Mouse (Mus musculus) embryonic facial prominence, embryonic 11.5 days (tissue): ENCODE data around the gene Gal3st2c. TPM values are rescaled to one million over a fixed set of nuclear protein-coding genes. Genes with fewer than 3 reads are reported as not detected.
A peak's percentile ranks its signal among the peaks of the same experiment; 100 is the strongest.

Experiments
- ATAC-seq: fragments of 200-750 bp; cut with Nextera tagmentation; replicated peaks from 2 replicates; pipeline ENCODE4 v1.8.0; 2017; ENCODE audit warnings: low read depth; ENCODE audit not compliant: insufficient number of reproducible peaks, low FRiP score, low TSS enrichment
- DNase-seq: peaks from one replicate; pipeline ENCODE4 v3.0.0-alpha.2; 2015; ENCODE audit warnings: low spot score
- H3K27ac ChIP-seq: fragments of 300-500 bp; sonication (generic); replicated peaks from 2 replicates; pipeline ENCODE4 v1.5.1; 2014; ENCODE audit warnings: mild to moderate bottlenecking, low read depth, low read length, control low read depth
- H3K27me3 ChIP-seq: fragments of 300-500 bp; sonication (generic); 2 replicates; pipeline ENCODE4 v1.6.1; 2014; ENCODE audit warnings: mild to moderate bottlenecking, low read length, moderate library complexity, mixed read lengths; ENCODE audit not compliant: control insufficient read depth, insufficient read depth
- H3K36me3 ChIP-seq: fragments of 300-500 bp; sonication (generic); replicated peaks from 2 replicates; pipeline ENCODE4 v1.6.1; 2014; ENCODE audit warnings: low read depth, mild to moderate bottlenecking, low read length, moderate library complexity, mixed read lengths; ENCODE audit not compliant: control insufficient read depth, insufficient read depth
- H3K4me1 ChIP-seq: fragments of 300-500 bp; sonication (generic); 2 replicates; pipeline ENCODE4 v1.6.1; 2014; ENCODE audit warnings: low read length, mixed read lengths; ENCODE audit not compliant: control insufficient read depth, insufficient read depth
- H3K4me2 ChIP-seq: fragments of 300-500 bp; sonication (generic); 2 replicates; pipeline ENCODE4 v1.6.1; 2014; ENCODE audit warnings: low read depth, mild to moderate bottlenecking, control low read depth, low read length, moderate library complexity
- H3K4me3 ChIP-seq: fragments of 300-500 bp; sonication (generic); 2 replicates; pipeline ENCODE4 v1.5.1; 2014; ENCODE audit warnings: low read depth, low read length, control low read depth
- H3K9ac ChIP-seq: fragments of 300-500 bp; sonication (generic); replicated peaks from 2 replicates; pipeline ENCODE4 v1.6.1; 2014; ENCODE audit warnings: mild to moderate bottlenecking, control low read depth, low read length
- H3K9me3 ChIP-seq: fragments of 300-500 bp; sonication (generic); replicated peaks from 2 replicates; pipeline ENCODE4 v1.6.1; 2016; ENCODE audit warnings: mild to moderate bottlenecking, low read length, inconsistent platforms, mixed read lengths; ENCODE audit not compliant: control insufficient read depth
- WGBS: fragments of 180-500 bp; shearing (Covaris S2); extraction: QIAGEN DNeasy Blood & Tissue Kit; methylation state at CpG from one replicate; pipeline ENCODE4 v1.1.7; 2014; 5-methylcytosine and 5-hydroxymethylcytosine counted together
- polyA plus RNA-seq: library from polyadenylated mRNA; unstranded; fragments of >200 nt; fragmentation: Nextera tagmentation; extraction: Ambion mirVana; gene quantifications from 2 replicates; pipeline ENCODE4 v1.2.1, GENCODE M21; 2014

Gal3st2c gene
- polyA plus RNA-seq, 1 experiment from 2014 or later, result not detected

DNA sequence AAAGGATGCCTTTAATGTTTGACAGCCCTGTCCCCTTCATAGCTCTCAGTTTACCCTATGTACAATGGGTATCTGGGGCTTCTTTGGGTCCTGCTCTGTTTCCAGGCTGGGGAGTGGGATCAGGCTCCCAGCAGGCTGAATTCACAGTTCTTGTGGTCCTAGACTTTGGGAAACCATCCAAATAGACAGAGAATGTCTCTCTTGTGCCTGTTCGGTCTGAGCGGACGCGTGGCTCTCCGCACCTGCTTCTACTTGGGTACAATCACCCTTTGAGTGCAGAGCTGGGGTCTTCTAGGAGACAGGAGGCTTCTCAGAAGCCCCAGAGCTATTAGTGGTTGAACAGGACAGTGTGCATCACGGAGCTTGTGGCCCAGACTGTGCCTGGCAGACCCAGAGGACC is 29.8 kb downstream of the Gal3st2c start, which contains the start of gene Neu4:
Gene Neu4 (plus strand): TSS at position 301 of the 400 bp plus-strand sequence.
- H3K4me2 ChIP-seq, result no peak within 1 kb of the TSS
- H3K9me3 ChIP-seq, result no peaks in the 10 kb centered on the region
- no peaks in the 10 kb centered on the region for H3K36me3 ChIP-seq
- H3K4me1 ChIP-seq, result no peaks in the 10 kb centered on the region
- 83% methylated on average over 6 of the region's 6 CpGs for WGBS
- H3K4me3 ChIP-seq, result no peak within 1 kb of the TSS
- H3K9ac ChIP-seq, result no peak within 1 kb of the TSS
- no peaks in the 10 kb centered on the region for H3K27me3 ChIP-seq
- no peak for ATAC-seq
- no peak within 1 kb of the TSS for H3K27ac ChIP-seq
- DNase-seq, result no peak

DNA sequence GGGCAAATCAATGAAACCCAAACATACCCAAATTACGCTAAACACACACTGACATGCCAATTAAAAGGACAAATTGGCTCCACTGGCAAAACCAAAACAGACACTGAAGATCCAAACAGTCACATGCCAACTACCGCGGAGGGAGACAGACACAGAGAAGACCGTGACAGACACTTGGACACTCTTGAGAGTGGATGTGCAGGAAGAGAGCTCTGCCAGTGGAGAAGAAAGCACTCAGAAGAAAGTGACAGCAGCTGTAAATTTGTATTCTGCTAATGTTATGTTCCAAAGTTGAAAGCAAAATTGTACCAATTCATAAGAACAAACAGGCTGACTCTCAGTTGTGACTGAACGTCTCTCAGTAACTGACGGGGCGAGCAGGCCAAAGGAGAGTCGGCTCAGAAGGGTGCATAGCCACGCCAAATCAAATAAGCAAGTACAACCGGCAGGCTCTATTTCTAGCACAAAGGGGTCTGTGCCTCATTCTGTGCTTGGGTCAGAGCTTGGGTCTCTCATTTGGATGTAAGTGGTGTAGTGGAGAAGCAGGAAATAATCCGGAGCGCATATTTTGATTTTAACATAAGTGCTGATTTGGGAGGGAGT is 37.3 kb downstream of the Gal3st2c start:
- Histone ChIP-seq H3K4me1 (no peaks in the 10 kb centered on the region), H3K4me3 (no peak overlapping the region), H3K27ac (no peak overlapping the region), H3K4me2 (no peak overlapping the region), H3K9me3 (no peaks in the 10 kb centered on the region), H3K27me3 (no peaks in the 10 kb centered on the region), H3K36me3 (no peaks in the 10 kb centered on the region), H3K9ac (no peak overlapping the region)
- DNase-seq (no peak), ATAC-seq (no peak)
- WGBS, result 87% methylated on average over 12 of the region's 12 CpGs

DNA sequence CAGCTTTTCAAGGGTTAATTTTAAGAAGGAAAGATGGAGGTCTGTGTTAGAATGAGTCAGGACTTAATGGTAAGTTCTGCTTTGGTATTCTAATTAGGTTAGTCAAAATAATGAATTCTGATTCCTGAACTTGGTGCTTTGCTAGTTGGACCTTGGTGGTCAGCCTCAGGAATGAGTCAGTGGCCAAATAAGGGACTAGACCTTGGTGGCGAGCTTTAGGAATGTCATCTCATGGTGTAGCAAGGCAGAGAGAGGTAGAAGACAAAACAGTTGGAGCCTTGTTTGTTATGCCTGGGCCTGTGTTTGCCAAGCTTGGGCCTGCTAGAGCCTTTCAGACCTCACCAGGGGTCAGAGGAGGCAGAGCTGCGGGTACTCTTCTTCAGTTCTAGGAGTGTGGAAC is 38.4 kb downstream of the Gal3st2c start:
- no peaks in the 10 kb centered on the region for H3K36me3 ChIP-seq
- DNase-seq (no peak), ATAC-seq (no peak)
- no peak overlapping the region for H3K4me2 ChIP-seq
- WGBS, result 91% methylated on average over 2 of the region's 2 CpGs
- H3K9me3 ChIP-seq, result no peaks in the 10 kb centered on the region
- no peaks in the 10 kb centered on the region for H3K4me1 ChIP-seq
- H3K27me3 ChIP-seq, result no peaks in the 10 kb centered on the region
- no peak overlapping the region for H3K9ac ChIP-seq
- no peak overlapping the region for H3K27ac ChIP-seq
- no peak overlapping the region for H3K4me3 ChIP-seq

GRCm38 (mm10) chr1:94033075-94033602 is 42.8 kb downstream of the Gal3st2c start:
- no peaks in the 10 kb centered on the region for H3K9me3 ChIP-seq
- H3K4me2 ChIP-seq, result no peak overlapping the region
- H3K4me1 ChIP-seq, result no peaks in the 10 kb centered on the region
- no peak overlapping the region for H3K4me3 ChIP-seq
- ATAC-seq, result no peak
- H3K9ac ChIP-seq, result no peak overlapping the region
- H3K27me3 ChIP-seq, result no peaks in the 10 kb centered on the region
- WGBS, result 90% methylated on average over 2 of the region's 2 CpGs
- DNase-seq, result no peak
- H3K36me3 ChIP-seq, result no peaks in the 10 kb centered on the region
- no peak overlapping the region for H3K27ac ChIP-seq

GRCm38 (mm10) chr1:94034984-94035743 is 44.9 kb downstream of the Gal3st2c start:
- peak overlapping the region; percentile 23 for H3K9ac ChIP-seq
- peak overlapping the region; percentile 53 for H3K4me2 ChIP-seq
- no peaks in the 10 kb centered on the region for H3K9me3 ChIP-seq
- H3K4me3 ChIP-seq, result peak overlapping the region; percentile 33
- no peaks in the 10 kb centered on the region for H3K27me3 ChIP-seq
- DNase-seq, result peak; percentile 89
- peak; percentile 87 for ATAC-seq
- no peaks in the 10 kb centered on the region for H3K4me1 ChIP-seq
- 0 out of 2 replicates have a peak overlapping the region, but pooled peaks have one; percentile 25 for H3K27ac ChIP-seq
- under 1% methylated on average over 25 of the region's 25 CpGs for WGBS
- no peaks in the 10 kb centered on the region for H3K36me3 ChIP-seq

DNA sequence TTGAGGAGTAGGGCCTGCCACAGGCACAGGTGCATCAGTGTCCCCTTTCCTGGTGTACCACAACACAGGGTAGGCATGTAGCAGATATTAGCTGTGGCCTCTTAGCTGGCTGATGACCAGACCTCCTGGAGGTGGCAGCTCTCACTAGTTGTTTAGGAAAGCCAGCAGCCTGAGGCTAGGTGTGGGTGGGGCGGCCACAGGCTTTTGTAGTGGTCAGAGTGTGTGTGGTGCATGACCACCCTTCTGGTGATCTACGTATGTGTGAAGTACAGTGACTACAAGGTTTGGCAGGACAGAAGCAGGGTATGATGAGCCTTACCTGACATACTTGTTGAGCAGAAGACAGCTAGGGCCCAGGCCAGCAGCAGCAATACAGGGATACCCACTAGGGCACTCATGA is 50.1 kb downstream of the Gal3st2c start:
- H3K27me3 ChIP-seq, result no peaks in the 10 kb centered on the region
- H3K27ac ChIP-seq, result no peak overlapping the region
- no peaks in the 10 kb centered on the region for H3K9me3 ChIP-seq
- no peaks in the 10 kb centered on the region for H3K36me3 ChIP-seq
- no peak overlapping the region for H3K4me2 ChIP-seq
- no peak overlapping the region for H3K9ac ChIP-seq
- no peak for DNase-seq
- H3K4me1 ChIP-seq, result no peaks in the 10 kb centered on the region
- no peak overlapping the region for H3K4me3 ChIP-seq
- WGBS, result 89% methylated on average over 2 of the region's 2 CpGs
- no peak for ATAC-seq

DNA sequence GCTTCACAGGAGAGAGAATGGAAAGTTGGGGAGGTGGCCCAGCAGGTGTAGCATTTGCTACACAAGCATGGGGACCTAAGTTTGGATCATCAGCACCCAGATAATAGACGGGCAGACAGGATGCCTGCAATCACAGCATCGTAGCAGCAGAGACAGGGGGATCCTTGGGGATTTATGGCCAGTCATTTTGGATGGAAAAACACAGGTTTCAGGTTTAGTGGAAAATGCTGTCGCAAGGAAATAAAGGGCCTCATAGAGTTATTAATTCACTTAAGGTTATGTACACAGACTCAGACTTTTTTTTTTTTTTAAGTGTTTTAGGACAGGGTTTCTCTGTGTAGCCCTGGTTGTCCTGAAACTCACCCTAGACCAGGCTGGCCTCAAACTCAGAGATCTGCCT is 55.2 kb downstream of the Gal3st2c start:
- no peaks in the 10 kb centered on the region for H3K36me3 ChIP-seq
- no peak overlapping the region for H3K4me2 ChIP-seq
- no peak overlapping the region for H3K9ac ChIP-seq
- no peaks in the 10 kb centered on the region for H3K4me1 ChIP-seq
- DNase-seq (no peak), ATAC-seq (no peak)
- no peak overlapping the region for H3K4me3 ChIP-seq
- no peaks in the 10 kb centered on the region for H3K9me3 ChIP-seq
- H3K27me3 ChIP-seq, result no peaks in the 10 kb centered on the region
- H3K27ac ChIP-seq, result no peak overlapping the region
- WGBS, result 69% methylated on average over 3 of the region's 3 CpGs

GRCm38 (mm10) chr1:94046544-94046943 is 56.2 kb downstream of the Gal3st2c start:
- no peaks in the 10 kb centered on the region for H3K27me3 ChIP-seq
- ATAC-seq (no peak), DNase-seq (no peak)
- no peak overlapping the region for H3K4me3 ChIP-seq
- H3K9me3 ChIP-seq, result no peaks in the 10 kb centered on the region
- H3K9ac ChIP-seq, result no peak overlapping the region
- H3K4me2 ChIP-seq, result no peak overlapping the region
- H3K36me3 ChIP-seq, result no peaks in the 10 kb centered on the region
- whole genome bisulfite sequencing, result 80% methylated on average over 4 of the region's 4 CpGs
- H3K4me1 ChIP-seq, result no peaks in the 10 kb centered on the region
- no peak overlapping the region for H3K27ac ChIP-seq
